8 mouse cellular contexts compared by ENCODE assay signal in the genomic region with DNA sequence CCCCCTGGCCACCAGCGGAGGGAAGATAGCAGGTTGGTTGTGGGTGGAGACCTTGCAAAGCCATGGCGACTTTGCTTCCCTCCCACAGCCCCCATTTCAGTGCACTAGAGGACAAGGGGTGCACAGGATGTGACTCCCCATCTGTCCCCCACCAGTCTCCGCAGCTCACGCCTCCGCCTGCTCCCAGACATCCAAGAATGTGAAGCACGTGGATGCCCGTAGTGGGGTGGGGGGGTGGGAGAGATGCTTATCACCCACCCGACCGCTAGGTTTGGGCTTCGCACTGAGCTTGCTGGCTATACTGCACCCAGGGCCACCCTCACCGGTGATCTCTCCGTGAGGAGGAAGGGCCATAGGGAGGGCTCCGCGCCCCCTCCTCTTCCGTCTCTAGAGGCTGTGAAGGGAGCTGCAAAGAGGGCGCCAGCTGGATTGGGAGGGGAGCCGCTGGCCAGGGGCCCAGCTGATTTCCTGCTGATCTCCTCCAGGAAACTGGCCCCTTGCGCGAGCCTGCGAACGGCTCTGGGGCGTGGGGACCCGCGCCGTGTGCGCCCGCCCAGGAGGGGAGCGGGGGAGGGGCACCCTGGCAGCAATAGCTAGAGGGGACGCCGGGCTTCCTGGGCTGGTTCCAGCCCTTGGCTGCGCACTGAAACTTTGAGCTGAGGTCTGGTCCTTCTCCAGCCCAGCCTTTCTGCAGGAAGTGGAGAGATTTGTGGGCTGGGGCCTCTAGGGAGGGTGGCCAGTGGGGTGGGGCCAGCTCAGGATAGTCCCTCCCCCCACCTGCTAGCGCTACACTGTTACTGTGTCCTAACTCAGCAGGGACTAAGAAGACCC. TPM values are rescaled to one million over a fixed set of nuclear protein-coding genes. Genes with fewer than 3 reads are reported as not detected.
DNase-seq lines count a peak whose midpoint lies in the region; ATAC-seq and TF ChIP-seq lines count a peak whose summit lies in the region.

No protein-coding gene starts in this region.

- ATAC-seq in cerebellum, adult (ENCODE audit: insufficient number of reproducible peaks, low FRiP score, low TSS enrichment) = no peak
- peak; percentile 58 for ATAC-seq in forebrain, postnatal 0 days
- 0 out of 2 replicates have a peak, but pooled peaks have one; percentile 17 for ATAC-seq in hindbrain, embryonic 11.5 days (ENCODE audit: low FRiP score)
- ATAC-seq in limb, embryonic 14.5 days (ENCODE audit: low FRiP score, low read depth) = peak; percentile 72
- peak; percentile 51 for ATAC-seq in midbrain, embryonic 15.5 days (replicated peaks)

- peak overlapping the region; percentile 55 for H3K9ac ChIP-seq in forebrain, postnatal 0 days
- peak overlapping the region; percentile 88 for H3K9ac ChIP-seq in hindbrain, embryonic 11.5 days (ENCODE audit: low read depth, low read length)
- peak overlapping the region; percentile 44; the same call in 1 of the 2 replicates for H3K9ac ChIP-seq in limb, embryonic 14.5 days (ENCODE audit: low read depth, low read length, severe bottlenecking)
- peak overlapping the region; percentile 7; the same call in 1 of the 2 replicates for H3K9ac ChIP-seq in midbrain, embryonic 15.5 days

- under 1% methylated on average over 32 of the region's 32 CpGs for WGBS in forebrain, postnatal 0 days
- 2% methylated on average over 29 of the region's 32 CpGs for WGBS in hindbrain, embryonic 11.5 days
- 2% methylated on average over 30 of the region's 32 CpGs for WGBS in limb, embryonic 14.5 days
- under 1% methylated on average over 32 of the region's 32 CpGs for WGBS in midbrain, embryonic 15.5 days

- no peak for TF ChIP-seq POLR2A in limb, embryonic 14.5 days (IDR thresholded peaks at IDR 0.05; ENCODE audit: borderline replicate concordance, extremely low read depth, insufficient read depth, insufficient read length)

- H3K4me1 ChIP-seq in forebrain, postnatal 0 days (ENCODE audit: insufficient read depth) = peaks cover 51% of the 10 kb centered on the region
- H3K4me1 ChIP-seq in hindbrain, embryonic 11.5 days (replicated peaks; ENCODE audit: control insufficient read depth, insufficient read depth, low read length) = peaks cover 47% of the 10 kb centered on the region
- H3K4me1 ChIP-seq in limb, embryonic 14.5 days (ENCODE audit: control insufficient read depth, insufficient read depth, low read length) = peaks cover 88% of the 10 kb centered on the region
- peaks cover 96% of the 10 kb centered on the region for H3K4me1 ChIP-seq in midbrain, embryonic 15.5 days

- H3K36me3 ChIP-seq in forebrain, postnatal 0 days (ENCODE audit: insufficient read depth) = no peaks in the 10 kb centered on the region; the same call in 1 of the 2 replicates
- H3K36me3 ChIP-seq in hindbrain, embryonic 11.5 days (ENCODE audit: control insufficient read depth, insufficient read depth, low read length) = no peaks in the 10 kb centered on the region
- H3K36me3 ChIP-seq in limb, embryonic 14.5 days (ENCODE audit: control insufficient read depth, insufficient read depth, low read length) = peaks cover 23% of the 10 kb centered on the region
- no peaks in the 10 kb centered on the region for H3K36me3 ChIP-seq in midbrain, embryonic 15.5 days (replicated peaks)

- peak overlapping the region; percentile 69 for H3K27ac ChIP-seq in forebrain, postnatal 0 days (ENCODE audit: low read depth, low read length)
- peak overlapping the region; percentile 99 for H3K27ac ChIP-seq in hindbrain, embryonic 11.5 days (ENCODE audit: low read depth, low read length)
- H3K27ac ChIP-seq in limb, embryonic 14.5 days (replicated peaks; ENCODE audit: low read depth, low read length) = peak overlapping the region; percentile 71
- H3K27ac ChIP-seq in midbrain, embryonic 15.5 days = peak overlapping the region; percentile 30; the same call in 1 of the 2 replicates

- H3K27me3 ChIP-seq in forebrain, postnatal 0 days (ENCODE audit: insufficient read depth, low read length) = no peaks in the 10 kb centered on the region
- no peaks in the 10 kb centered on the region for H3K27me3 ChIP-seq in hindbrain, embryonic 11.5 days (ENCODE audit: control insufficient read depth, insufficient read depth, low read length)
- H3K27me3 ChIP-seq in limb, embryonic 14.5 days (ENCODE audit: control insufficient read depth, insufficient read depth, low read length) = no peaks in the 10 kb centered on the region
- peaks cover 15% of the 10 kb centered on the region for H3K27me3 ChIP-seq in midbrain, embryonic 15.5 days (replicated peaks)

- peak overlapping the region; percentile 99 for H3K4me2 ChIP-seq in forebrain, postnatal 0 days (ENCODE audit: low read depth)
- peak overlapping the region; percentile 98 for H3K4me2 ChIP-seq in hindbrain, embryonic 11.5 days (replicated peaks; ENCODE audit: low read depth, low read length)
- peak overlapping the region; percentile 96 for H3K4me2 ChIP-seq in limb, embryonic 14.5 days (replicated peaks; ENCODE audit: low read depth, low read length, severe bottlenecking)
- H3K4me2 ChIP-seq in midbrain, embryonic 15.5 days = peak overlapping the region; percentile 91

- H3K9me3 ChIP-seq in forebrain, postnatal 0 days (ENCODE audit: low read length) = no peaks in the 10 kb centered on the region
- no peaks in the 10 kb centered on the region for H3K9me3 ChIP-seq in hindbrain, embryonic 11.5 days (ENCODE audit: control insufficient read depth, low read length)
- H3K9me3 ChIP-seq in limb, embryonic 14.5 days (ENCODE audit: control insufficient read depth, low read length) = no peaks in the 10 kb centered on the region
- no peaks in the 10 kb centered on the region for H3K9me3 ChIP-seq in midbrain, embryonic 15.5 days

- TF ChIP-seq CTCF in forebrain, postnatal 0 days (IDR thresholded peaks at IDR 0.05; ENCODE audit: low read depth) = peak; percentile 9

- peak overlapping the region; percentile 43 for H3K4me3 ChIP-seq in forebrain, postnatal 0 days (ENCODE audit: low read depth, low read length)
- H3K4me3 ChIP-seq in hindbrain, embryonic 11.5 days (ENCODE audit: low read depth, low read length) = peak overlapping the region; percentile 82
- peak overlapping the region; percentile 67 for H3K4me3 ChIP-seq in limb, embryonic 14.5 days (replicated peaks; ENCODE audit: low read length)
- peak overlapping the region; percentile 32 for H3K4me3 ChIP-seq in midbrain, embryonic 15.5 days

- peak; percentile 66 for DNase-seq in cerebellum, adult 11-12 months
- DNase-seq in adrenal gland, postnatal 36 days = peak; percentile 85 to 93
- peak; percentile 81 for DNase-seq in forebrain, postnatal 0 days
- DNase-seq in hindbrain, embryonic 11.5 days (ENCODE audit: low spot score) = peak; percentile 67
- DNase-seq in limb, embryonic 14.5 days (ENCODE audit: low spot score) = peak; percentile 94
- DNase-seq in testis, postnatal 10 days (ENCODE audit: low spot score) = peak; percentile 92

RNA-seq across cellular contexts. Expression of gene Gjd3, which starts 19.4 kb away (rescaled TPM):
- total RNA-seq in adrenal gland, postnatal 36 days (2021) = not detected
- 1.2 and 1.4 TPM in 2 replicates for total RNA-seq in forebrain, postnatal 0 days (2014; rRNA removed)
- 2.0 and 2.7 TPM in 2 replicates for polyA plus RNA-seq in forebrain, postnatal 0 days (2015; fragmentation: Nextera tagmentation; extraction: Ambion mirVana)
- 0.28 and 0.74 TPM in 2 replicates for polyA plus RNA-seq in hindbrain, embryonic 11.5 days (2014; fragmentation: Nextera tagmentation; extraction: Ambion mirVana)
- polyA plus RNA-seq in limb, embryonic 14.5 days (2012; rRNA removed) = 1.3 and 2.2 TPM in 2 replicates
- polyA plus RNA-seq in limb, embryonic 14.5 days (2014; fragmentation: Nextera tagmentation; extraction: Ambion mirVana) = 0.41 and 0.45 TPM in 2 replicates
- polyA plus RNA-seq in midbrain, embryonic 15.5 days (2015; fragmentation: Nextera tagmentation; extraction: Ambion mirVana) = 1.4 and 2.4 TPM in 2 replicates

RNA-seq across cellular contexts. Expression of gene Rara, which starts 35.8 kb away (rescaled TPM):
- 10 to 100 TPM; 20.0 to 24.5 TPM for total RNA-seq in adrenal gland, postnatal 36 days (2021)
- total RNA-seq in forebrain, postnatal 0 days (2014; rRNA removed) = 11.6 and 15.2 TPM in 2 replicates
- polyA plus RNA-seq in forebrain, postnatal 0 days (2015; fragmentation: Nextera tagmentation; extraction: Ambion mirVana) = 9.5 and 10.7 TPM in 2 replicates
- 48.3 and 51.2 TPM in 2 replicates for polyA plus RNA-seq in hindbrain, embryonic 11.5 days (2014; fragmentation: Nextera tagmentation; extraction: Ambion mirVana)
- polyA plus RNA-seq in limb, embryonic 14.5 days (2012; rRNA removed) = 39.8 and 57.0 TPM in 2 replicates
- polyA plus RNA-seq in limb, embryonic 14.5 days (2014; fragmentation: Nextera tagmentation; extraction: Ambion mirVana) = 52.4 and 58.3 TPM in 2 replicates
- polyA plus RNA-seq in midbrain, embryonic 15.5 days (2015; fragmentation: Nextera tagmentation; extraction: Ambion mirVana) = 9.7 and 10.5 TPM in 2 replicates

RNA-seq across cellular contexts. Expression of gene Cdc6, which starts 55.8 kb away (rescaled TPM):
- total RNA-seq in adrenal gland, postnatal 36 days (2021) = 1 to 10 TPM in 1 of 2 experiments, under 1 TPM in 1; 0.89 to 1.5 TPM
- total RNA-seq in forebrain, postnatal 0 days (2014; rRNA removed) = 2.2 and 2.3 TPM in 2 replicates
- 1.3 and 1.7 TPM in 2 replicates for polyA plus RNA-seq in forebrain, postnatal 0 days (2015; fragmentation: Nextera tagmentation; extraction: Ambion mirVana)
- polyA plus RNA-seq in hindbrain, embryonic 11.5 days (2014; fragmentation: Nextera tagmentation; extraction: Ambion mirVana) = 33.1 and 39.0 TPM in 2 replicates
- polyA plus RNA-seq in limb, embryonic 14.5 days (2012; rRNA removed) = 13.1 and 15.6 TPM in 2 replicates
- 25.2 and 25.8 TPM in 2 replicates for polyA plus RNA-seq in limb, embryonic 14.5 days (2014; fragmentation: Nextera tagmentation; extraction: Ambion mirVana)
- 3.9 and 4.2 TPM in 2 replicates for polyA plus RNA-seq in midbrain, embryonic 15.5 days (2015; fragmentation: Nextera tagmentation; extraction: Ambion mirVana)

Comparison
In these comparisons a context has a peak if more than half of its experiments do, and no peak if none do; other contexts are left out.
1. H3K27ac ChIP-seq: peak in every context shown above with its lines; median percentile 99 in hindbrain, embryonic 11.5 days; 71 in limb, embryonic 14.5 days; 69 in forebrain, postnatal 0 days; 30 in midbrain, embryonic 15.5 days.
2. H3K4me3 ChIP-seq: peak in every context shown above with its lines; median percentile 82 in hindbrain, embryonic 11.5 days; 67 in limb, embryonic 14.5 days; 43 in forebrain, postnatal 0 days; 32 in midbrain, embryonic 15.5 days.
3. H3K9ac ChIP-seq: peak in every context shown above with its lines; median percentile 88 in hindbrain, embryonic 11.5 days; 55 in forebrain, postnatal 0 days; 44 in limb, embryonic 14.5 days; 7 in midbrain, embryonic 15.5 days.